Mouse (Mus musculus): ENCODE results near the gene Klk8. TPM values are rescaled to one million over a fixed set of nuclear protein-coding genes. Genes with fewer than 3 reads are reported as not detected.
A peak's percentile ranks its signal among the peaks of the same experiment; 100 is the strongest.

Klk8 gene
- total RNA-seq (2014; rRNA removed) (6.7 and 9.5 TPM in 2 replicates), polyA plus RNA-seq (2015; fragmentation: Nextera tagmentation; extraction: Ambion mirVana) (7.4 and 12.0 TPM in 2 replicates)

GRCm38 (mm10) chr7:43797333-43797769 lies at the start of gene Klk8:
Gene Klk8, plus strand, starts transcription at chr7:43797577.
- H3K4me2 ChIP-seq (ENCODE audit: low read depth, low read length, poor library complexity, severe bottlenecking), result peak within 1 kb of the TSS; percentile 90
- no peak for TF ChIP-seq CTCF (IDR thresholded peaks at IDR 0.05)
- H3K4me3 ChIP-seq (ENCODE audit: low read depth, low read length), result peak within 1 kb of the TSS; percentile 52
- H3K9me3 ChIP-seq (ENCODE audit: low read length), result no peaks in the 10 kb centered on the region
- peaks cover 10% of the 10 kb centered on the region; the same call in 1 of the 2 replicates for H3K27me3 ChIP-seq (ENCODE audit: insufficient read depth, low read length)
- H3K4me1 ChIP-seq (ENCODE audit: insufficient read depth, low read length), result no peaks in the 10 kb centered on the region; the same call in 1 of the 2 replicates
- 2% methylated on average over 28 of the region's 28 CpGs for WGBS
- peak within 1 kb of the TSS; percentile 54 for H3K9ac ChIP-seq (replicated peaks; ENCODE audit: low read length, poor library complexity, severe bottlenecking)
- no peak within 1 kb of the TSS for H3K27ac ChIP-seq (ENCODE audit: low read depth, low read length)
- H3K36me3 ChIP-seq (ENCODE audit: insufficient read depth, low read length), result no peaks in the 10 kb centered on the region
- DNase-seq (ENCODE audit: low spot score), result no peak
- peak; percentile 64; the same call in 1 of the 2 replicates for ATAC-seq (ENCODE audit: low FRiP score)

GRCm38 (mm10) chr7:43747788-43748187 lies 49.6 kb upstream of the Klk8 start:
- Histone ChIP-seq H3K27me3 (ENCODE audit: insufficient read depth, low read length) (no peaks in the 10 kb centered on the region), H3K4me2 (ENCODE audit: low read depth, low read length, poor library complexity, severe bottlenecking) (no peak overlapping the region), H3K9ac (replicated peaks; ENCODE audit: low read length, poor library complexity, severe bottlenecking) (no peak overlapping the region), H3K36me3 (ENCODE audit: insufficient read depth, low read length) (no peaks in the 10 kb centered on the region), H3K4me1 (ENCODE audit: insufficient read depth, low read length) (no peaks in the 10 kb centered on the region), H3K27ac (ENCODE audit: low read depth, low read length) (no peak overlapping the region), H3K9me3 (ENCODE audit: low read length) (no peaks in the 10 kb centered on the region), H3K4me3 (ENCODE audit: low read depth, low read length) (no peak overlapping the region)
- DNase-seq (ENCODE audit: low spot score) (peak; percentile 13), ATAC-seq (ENCODE audit: low FRiP score) (no peak)
- no peak for TF ChIP-seq CTCF (IDR thresholded peaks at IDR 0.05)
- 53% methylated on average over 1 of the region's 1 CpGs for WGBS

- DNase-seq (ENCODE audit: low spot score) (no peak), ATAC-seq (ENCODE audit: low FRiP score) (no peak)
- H3K27ac ChIP-seq (ENCODE audit: low read depth, low read length), result no peak overlapping the region
- no peak overlapping the region for H3K4me2 ChIP-seq (ENCODE audit: low read depth, low read length, poor library complexity, severe bottlenecking)
- WGBS, result 71% methylated on average over 2 of the region's 2 CpGs
- no peak overlapping the region for H3K9ac ChIP-seq (replicated peaks; ENCODE audit: low read length, poor library complexity, severe bottlenecking)
- no peaks in the 10 kb centered on the region for H3K27me3 ChIP-seq (ENCODE audit: insufficient read depth, low read length)
- no peak overlapping the region for H3K4me3 ChIP-seq (ENCODE audit: low read depth, low read length)
- TF ChIP-seq CTCF (IDR thresholded peaks at IDR 0.05), result no peak
- H3K4me1 ChIP-seq (ENCODE audit: insufficient read depth, low read length), result no peaks in the 10 kb centered on the region
- H3K36me3 ChIP-seq (ENCODE audit: insufficient read depth, low read length), result no peaks in the 10 kb centered on the region
- no peaks in the 10 kb centered on the region for H3K9me3 ChIP-seq (ENCODE audit: low read length)
Measured at GRCm38 (mm10) chr7:43752806-43753205, 44.6 kb upstream of the Klk8 start.

GRCm38 (mm10) chr7:43766484-43766883 lies 30.9 kb upstream of the Klk8 start:
- Histone ChIP-seq H3K36me3 (ENCODE audit: insufficient read depth, low read length) (no peaks in the 10 kb centered on the region), H3K9me3 (ENCODE audit: low read length) (no peaks in the 10 kb centered on the region), H3K27ac (ENCODE audit: low read depth, low read length) (no peak overlapping the region), H3K4me3 (ENCODE audit: low read depth, low read length) (no peak overlapping the region), H3K4me2 (ENCODE audit: low read depth, low read length, poor library complexity, severe bottlenecking) (no peak overlapping the region), H3K27me3 (ENCODE audit: insufficient read depth, low read length) (no peaks in the 10 kb centered on the region), H3K4me1 (ENCODE audit: insufficient read depth, low read length) (no peaks in the 10 kb centered on the region), H3K9ac (replicated peaks; ENCODE audit: low read length, poor library complexity, severe bottlenecking) (no peak overlapping the region)
- DNase-seq (ENCODE audit: low spot score) (peak; percentile 6), ATAC-seq (ENCODE audit: low FRiP score) (peak; percentile 77)
- no peak for TF ChIP-seq CTCF (IDR thresholded peaks at IDR 0.05)
- 23% methylated on average over 8 of the region's 8 CpGs for WGBS

- Histone ChIP-seq H3K4me2 (ENCODE audit: low read depth, low read length, poor library complexity, severe bottlenecking) (no peak within 1 kb of the TSS), H3K4me1 (ENCODE audit: insufficient read depth, low read length) (no peaks in the 10 kb centered on the region), H3K9ac (replicated peaks; ENCODE audit: low read length, poor library complexity, severe bottlenecking) (no peak within 1 kb of the TSS), H3K27me3 (ENCODE audit: insufficient read depth, low read length) (no peaks in the 10 kb centered on the region), H3K36me3 (ENCODE audit: insufficient read depth, low read length) (no peaks in the 10 kb centered on the region), H3K27ac (ENCODE audit: low read depth, low read length) (no peak within 1 kb of the TSS), H3K4me3 (ENCODE audit: low read depth, low read length) (no peak within 1 kb of the TSS), H3K9me3 (ENCODE audit: low read length) (no peaks in the 10 kb centered on the region)
- 73% methylated on average over 4 of the region's 4 CpGs for WGBS
- ATAC-seq (ENCODE audit: low FRiP score), result no peak
- no peak for DNase-seq (ENCODE audit: low spot score)
- no peak for TF ChIP-seq CTCF (IDR thresholded peaks at IDR 0.05)
Measured at GRCm38 (mm10) chr7:43768597-43768996, 28.8 kb upstream of the Klk8 start, which contains the start of gene Klk12. Gene Klk12, plus strand, starts transcription at chr7:43768897.

GRCm38 (mm10) chr7:43769636-43770035 lies 27.7 kb upstream of the Klk8 start:
- 95% methylated on average over 8 of the region's 8 CpGs for WGBS
- Histone ChIP-seq H3K9ac (replicated peaks; ENCODE audit: low read length, poor library complexity, severe bottlenecking) (no peak overlapping the region), H3K4me2 (ENCODE audit: low read depth, low read length, poor library complexity, severe bottlenecking) (no peak overlapping the region), H3K4me3 (ENCODE audit: low read depth, low read length) (no peak overlapping the region), H3K4me1 (ENCODE audit: insufficient read depth, low read length) (no peaks in the 10 kb centered on the region), H3K27me3 (ENCODE audit: insufficient read depth, low read length) (no peaks in the 10 kb centered on the region), H3K27ac (ENCODE audit: low read depth, low read length) (no peak overlapping the region), H3K9me3 (ENCODE audit: low read length) (no peaks in the 10 kb centered on the region), H3K36me3 (ENCODE audit: insufficient read depth, low read length) (no peaks in the 10 kb centered on the region)
- ATAC-seq (ENCODE audit: low FRiP score) (no peak), DNase-seq (ENCODE audit: low spot score) (no peak)
- no peak for TF ChIP-seq CTCF (IDR thresholded peaks at IDR 0.05)
